Mouse (Mus musculus) thymus, postnatal 36 days (tissue): ENCODE measurements around the gene Rad9a.

Experiments used
- DNase-seq, 2 experiments: peaks; one replicate each; pipeline ENCODE4 v3.0.0; 2022; ENCODE audit warnings: mixed read lengths in 2 of 2

Gene Rad9a

GRCm38 (mm10) chr19:4145936-4146335, 55.5 kb downstream of the Rad9a start:
- no peak for DNase-seq
